Mouse (Mus musculus) megakaryocyte, embryonic 14.5 days (primary cell): ENCODE measurements around the gene Ppil1. TPM values are rescaled to one million over a fixed set of nuclear protein-coding genes. Genes with fewer than 3 reads are reported as not detected.

Source experiments
- H3K27me3 ChIP-seq: replicated peaks from 2 replicates; pipeline ENCODE3; 2012; ENCODE audit warnings: inconsistent platforms
- H3K36me3 ChIP-seq: replicated peaks from 2 replicates; pipeline ENCODE3; 2012; ENCODE audit warnings: low read length, inconsistent platforms, mixed read lengths
- H3K4me1 ChIP-seq: 2 replicates; pipeline ENCODE4 v1.6.1; 2012; ENCODE audit warnings: inconsistent platforms
- H3K4me3 ChIP-seq: replicated peaks from 2 replicates; pipeline ENCODE3; 2012; ENCODE audit warnings: moderate library complexity, mild to moderate bottlenecking, inconsistent platforms
- H3K9me3 ChIP-seq: 2 replicates; pipeline ENCODE4 v1.6.1; 2012; ENCODE audit warnings: inconsistent platforms
- FLI1 ChIP-seq: IDR thresholded peaks from 2 replicates; pipeline ENCODE4 v1.6.1; 2012; ENCODE audit warnings: low read length, inconsistent platforms, mixed read lengths
- GATA1 ChIP-seq: IDR thresholded peaks from 3 replicates; pipeline ENCODE4 v1.6.1; 2012; ENCODE audit warnings: mixed read lengths, low read length, inconsistent platforms, borderline replicate concordance
- polyA plus RNA-seq: library from polyadenylated mRNA; stranded (reverse); fragments of >175 nt; gene quantifications from 2 replicates; pipeline ENCODE4 v1.2.3, GENCODE M21; 2012; ENCODE audit warnings: low replicate concordance; ENCODE audit not compliant: insufficient read depth

Gene Ppil1
- polyA plus RNA-seq, 1 experiment: 33.2 TPM

- no peak for TF ChIP-seq FLI1
- no peak for TF ChIP-seq GATA1
- Histone ChIP-seq H3K4me3 (no peak overlapping the region), H3K9me3 (peaks cover 4% of the 10 kb centered on the region; the same call in 1 of the 2 replicates), H3K4me1 (peaks cover 10% of the 10 kb centered on the region; the same call in 1 of the 2 replicates), H3K27me3 (peaks cover 57% of the 10 kb centered on the region), H3K36me3 (peaks cover 24% of the 10 kb centered on the region)
These were observed 19.1 kb downstream of the Ppil1 start for GRCm38 (mm10) chr17:29244912-29245311.

- Histone ChIP-seq H3K9me3 (peaks cover 4% of the 10 kb centered on the region; the same call in 1 of the 2 replicates), H3K4me1 (peaks cover 21% of the 10 kb centered on the region), H3K27me3 (peaks cover 97% of the 10 kb centered on the region), H3K4me3 (peak overlapping the region; percentile 86), H3K36me3 (no peaks in the 10 kb centered on the region)
- TF ChIP-seq FLI1: no peak
- TF ChIP-seq GATA1: no peak
These were observed 25.5 kb downstream of the Ppil1 start for GRCm38 (mm10) chr17:29238421-29238945.

- peak within 1 kb of the TSS; percentile 86 for H3K4me3 ChIP-seq
- TF ChIP-seq GATA1 (no peak), FLI1 (no peak)
- peaks cover 97% of the 10 kb centered on the region for H3K27me3 ChIP-seq
- H3K9me3 ChIP-seq: peaks cover 4% of the 10 kb centered on the region; the same call in 1 of the 2 replicates
- no peaks in the 10 kb centered on the region for H3K36me3 ChIP-seq
- peaks cover 26% of the 10 kb centered on the region for H3K4me1 ChIP-seq
These were observed 26.1 kb downstream of the Ppil1 start, which contains the start of gene Cpne5 for GRCm38 (mm10) chr17:29237772-29238420. TSS of gene Cpne5 (minus strand) at chr17:29238167.

- Histone ChIP-seq H3K9me3 (peaks cover 4% of the 10 kb centered on the region; the same call in 1 of the 2 replicates), H3K36me3 (no peaks in the 10 kb centered on the region), H3K27me3 (peaks cover 95% of the 10 kb centered on the region), H3K4me1 (peaks cover 26% of the 10 kb centered on the region), H3K4me3 (peak overlapping the region; percentile 86)
- no peak for TF ChIP-seq GATA1
- no peak for TF ChIP-seq FLI1
These were observed 26.7 kb downstream of the Ppil1 start for GRCm38 (mm10) chr17:29237267-29237771.

GRCm38 (mm10) chr17:29236111-29236510 is 27.9 kb downstream of the Ppil1 start:
- peaks cover 95% of the 10 kb centered on the region for H3K27me3 ChIP-seq
- H3K4me1 ChIP-seq: peaks cover 26% of the 10 kb centered on the region
- no peak for TF ChIP-seq FLI1
- no peak for TF ChIP-seq GATA1
- no peak overlapping the region for H3K4me3 ChIP-seq
- no peaks in the 10 kb centered on the region for H3K9me3 ChIP-seq
- no peaks in the 10 kb centered on the region for H3K36me3 ChIP-seq

GRCm38 (mm10) chr17:29231109-29231508 is 32.9 kb downstream of the Ppil1 start:
- Histone ChIP-seq H3K9me3 (no peaks in the 10 kb centered on the region), H3K4me1 (0 out of 2 replicates have a peak, but pooled peaks cover 6% of the 10 kb centered on the region), H3K27me3 (peaks cover 82% of the 10 kb centered on the region), H3K36me3 (no peaks in the 10 kb centered on the region), H3K4me3 (no peak overlapping the region)
- TF ChIP-seq GATA1 (no peak), FLI1 (no peak)

GRCm38 (mm10) chr17:29220631-29221030 is 43.4 kb downstream of the Ppil1 start:
- Histone ChIP-seq H3K27me3 (peaks cover 80% of the 10 kb centered on the region), H3K4me3 (no peak overlapping the region), H3K36me3 (no peaks in the 10 kb centered on the region), H3K4me1 (no peaks in the 10 kb centered on the region), H3K9me3 (no peaks in the 10 kb centered on the region)
- TF ChIP-seq GATA1 (no peak), FLI1 (no peak)

- Histone ChIP-seq H3K4me1 (no peaks in the 10 kb centered on the region), H3K4me3 (no peak overlapping the region), H3K36me3 (no peaks in the 10 kb centered on the region), H3K27me3 (peaks cover 79% of the 10 kb centered on the region), H3K9me3 (no peaks in the 10 kb centered on the region)
- TF ChIP-seq GATA1 (no peak), FLI1 (no peak)
These were observed 46.0 kb downstream of the Ppil1 start for GRCm38 (mm10) chr17:29218017-29218416.

- Histone ChIP-seq H3K36me3 (no peaks in the 10 kb centered on the region), H3K4me3 (no peak overlapping the region), H3K4me1 (peaks cover 4% of the 10 kb centered on the region; the same call in 1 of the 2 replicates), H3K9me3 (peaks cover 7% of the 10 kb centered on the region), H3K27me3 (peaks cover 72% of the 10 kb centered on the region)
- TF ChIP-seq FLI1 (no peak), GATA1 (no peak)
These were observed 47.9 kb downstream of the Ppil1 start for GRCm38 (mm10) chr17:29216078-29216477.

GRCm38 (mm10) chr17:29214655-29215054 is 49.3 kb downstream of the Ppil1 start:
- peaks cover 7% of the 10 kb centered on the region for H3K9me3 ChIP-seq
- H3K27me3 ChIP-seq: peaks cover 70% of the 10 kb centered on the region
- H3K36me3 ChIP-seq: no peaks in the 10 kb centered on the region
- no peak overlapping the region for H3K4me3 ChIP-seq
- TF ChIP-seq FLI1: no peak
- TF ChIP-seq GATA1: no peak
- peaks cover 7% of the 10 kb centered on the region; the same call in 1 of the 2 replicates for H3K4me1 ChIP-seq

GRCm38 (mm10) chr17:29214193-29214456 is 49.9 kb downstream of the Ppil1 start:
- TF ChIP-seq FLI1 (no peak), GATA1 (no peak)
- no peaks in the 10 kb centered on the region for H3K36me3 ChIP-seq
- peaks cover 9% of the 10 kb centered on the region; the same call in 1 of the 2 replicates for H3K4me1 ChIP-seq
- no peak overlapping the region for H3K4me3 ChIP-seq
- peaks cover 70% of the 10 kb centered on the region for H3K27me3 ChIP-seq
- H3K9me3 ChIP-seq: peaks cover 7% of the 10 kb centered on the region
